Mouse (Mus musculus) A20 (cell line): ENCODE results near the gene Cxcl14.

Experiments used
- DNase-seq: peaks from one replicate; pipeline ENCODE4 v3.0.0-alpha.2; 2011; ENCODE audit warnings: low read depth, low spot score

Cxcl14 gene

GRCm38 (mm10) chr13:56295943-56296658, at the start of gene Cxcl14:
Cxcl14 (minus strand) TSS chr13:56296551.
- no peak for DNase-seq

- DNase-seq = no peak
Observed at GRCm38 (mm10) chr13:56344355-56344754, 48.0 kb upstream of the Cxcl14 start.

- no peak for DNase-seq
Observed at GRCm38 (mm10) chr13:56342491-56342890, 46.1 kb upstream of the Cxcl14 start.

- DNase-seq = no peak
Observed at GRCm38 (mm10) chr13:56340513-56340912, 44.2 kb upstream of the Cxcl14 start.

GRCm38 (mm10) chr13:56339816-56340215, 43.5 kb upstream of the Cxcl14 start:
- no peak for DNase-seq

- DNase-seq = no peak
Observed at GRCm38 (mm10) chr13:56336982-56337381, 40.6 kb upstream of the Cxcl14 start.

GRCm38 (mm10) chr13:56334802-56335690, 38.7 kb upstream of the Cxcl14 start:
- DNase-seq = no peak

GRCm38 (mm10) chr13:56334236-56334635, 37.9 kb upstream of the Cxcl14 start:
- peak; percentile 4 for DNase-seq

GRCm38 (mm10) chr13:56332356-56332755, 36.0 kb upstream of the Cxcl14 start:
- DNase-seq = no peak

GRCm38 (mm10) chr13:56330603-56331455, 34.5 kb upstream of the Cxcl14 start:
- no peak for DNase-seq

GRCm38 (mm10) chr13:56329769-56330168, 33.4 kb upstream of the Cxcl14 start:
- DNase-seq = no peak

- DNase-seq = no peak
Observed at GRCm38 (mm10) chr13:56329165-56329564, 32.8 kb upstream of the Cxcl14 start.

- DNase-seq = peak; percentile 4
Observed at GRCm38 (mm10) chr13:56327779-56328178, 31.4 kb upstream of the Cxcl14 start.

- DNase-seq = no peak
Observed at GRCm38 (mm10) chr13:56321635-56322034, 25.3 kb upstream of the Cxcl14 start.

GRCm38 (mm10) chr13:56316930-56317329, 20.6 kb upstream of the Cxcl14 start:
- no peak for DNase-seq

GRCm38 (mm10) chr13:56315201-56315600, 18.9 kb upstream of the Cxcl14 start:
- no peak for DNase-seq

- DNase-seq = no peak
Observed at GRCm38 (mm10) chr13:56305058-56305457, 8.7 kb upstream of the Cxcl14 start.

- DNase-seq = no peak
Observed at GRCm38 (mm10) chr13:56304453-56304852, 8.1 kb upstream of the Cxcl14 start.

GRCm38 (mm10) chr13:56299336-56299735, 3.0 kb upstream of the Cxcl14 start:
- DNase-seq = no peak

GRCm38 (mm10) chr13:56296659-56297020, 289 bp upstream of the Cxcl14 start:
- DNase-seq = no peak

GRCm38 (mm10) chr13:56295586-56295942, 787 bp downstream of the Cxcl14 start:
- DNase-seq = no peak

GRCm38 (mm10) chr13:56294908-56295307, 1.4 kb downstream of the Cxcl14 start:
- DNase-seq = no peak
